Mouse (Mus musculus) right cerebral cortex, postnatal 10 days (tissue): ENCODE measurements around the gene Strada.

ENCODE experiments used
- DNase-seq, 2 experiments: peaks; one replicate each; pipeline ENCODE4 v3.0.0; 2021; ENCODE audit warnings: low spot score in 2 of 2

Gene Strada

GRCm38 (mm10) chr11:106187326-106187725 lies 14.6 kb downstream of the Strada start:
- DNase-seq: no peak

- DNase-seq: no peak
Measured at GRCm38 (mm10) chr11:106180449-106180801, 21.5 kb downstream of the Strada start.

- peak in 1 of 2 experiments; percentile 43 for DNase-seq
Measured at GRCm38 (mm10) chr11:106179711-106180448, 22.1 kb downstream of the Strada start.

- no peak for DNase-seq
Measured at GRCm38 (mm10) chr11:106178036-106178782, 23.8 kb downstream of the Strada start.

- no peak for DNase-seq
Measured at GRCm38 (mm10) chr11:106176372-106176771, 25.6 kb downstream of the Strada start.

GRCm38 (mm10) chr11:106175081-106175480 lies 26.9 kb downstream of the Strada start:
- DNase-seq: no peak

- DNase-seq: no peak
Measured at GRCm38 (mm10) chr11:106174372-106174771, 27.6 kb downstream of the Strada start.

- DNase-seq: no peak
Measured at GRCm38 (mm10) chr11:106173228-106173627, 28.7 kb downstream of the Strada start.

- no peak for DNase-seq
Measured at GRCm38 (mm10) chr11:106170807-106171206, 31.2 kb downstream of the Strada start.

- no peak for DNase-seq
Measured at GRCm38 (mm10) chr11:106167435-106167834, 34.5 kb downstream of the Strada start.

- no peak for DNase-seq
Measured at GRCm38 (mm10) chr11:106164601-106165180, 37.3 kb downstream of the Strada start.

GRCm38 (mm10) chr11:106163546-106163945 lies 38.4 kb downstream of the Strada start:
- DNase-seq: no peak

GRCm38 (mm10) chr11:106162237-106162636 lies 39.7 kb downstream of the Strada start:
- DNase-seq: peak in 1 of 2 experiments; percentile 56

GRCm38 (mm10) chr11:106160841-106161721 lies 40.9 kb downstream of the Strada start, which contains the start of the genes Gm10840 and Limd2:
Gm10840 (plus strand) TSS chr11:106160850.
Limd2 (minus strand) TSS chr11:106160860.
- peak; percentile 87 to 92 for DNase-seq

- peak; percentile 93 for DNase-seq
Measured at GRCm38 (mm10) chr11:106159921-106160840, 41.8 kb downstream of the Strada start.

- DNase-seq: peak; percentile 72
Measured at GRCm38 (mm10) chr11:106159216-106159920, 42.6 kb downstream of the Strada start.

GRCm38 (mm10) chr11:106158930-106159215 lies 43.1 kb downstream of the Strada start:
- no peak for DNase-seq

GRCm38 (mm10) chr11:106158081-106158929 lies 43.7 kb downstream of the Strada start:
- peak in 1 of 2 experiments; percentile 49 for DNase-seq

GRCm38 (mm10) chr11:106157154-106157553 lies 44.8 kb downstream of the Strada start:
- no peak for DNase-seq
